Mouse (Mus musculus): ENCODE results near the gene Six1. TPM values are rescaled to one million over a fixed set of nuclear protein-coding genes. Genes with fewer than 3 reads are reported as not detected.

Six1 gene
- total RNA-seq, 1 experiment from 2014 or later: not detected

GRCm38 (mm10) chr12:72996646-72997045 is 57.0 kb downstream of the Six1 start:
- no peak for ATAC-seq (ENCODE audit: extremely low read depth, insufficient number of reproducible peaks, low FRiP score, poor library complexity, severe bottlenecking)

Other genes with a start within 250 kb of the Six1 start
- gene Six6, start 114.0 kb downstream of the Six1 start, total RNA-seq (2017): not detected in 2 replicates
- gene 4930447C04Rik, start 113.1 kb downstream of the Six1 start, total RNA-seq (2017): 0.35 TPM in 1 of 2 replicates, not detected in the other
- under 0.01 TPM in 1 of 2 replicates, not detected in the other for gene Six4, start 59.6 kb upstream of the Six1 start, total RNA-seq (2017)
- 7.3 and 8.0 TPM in 2 replicates for gene Mnat1, start 69.8 kb upstream of the Six1 start, total RNA-seq (2017)
- gene Trmt5, start 232.8 kb upstream of the Six1 start, total RNA-seq (2017): 7.9 and 12.7 TPM in 2 replicates
- gene Slc38a6, start 232.9 kb upstream of the Six1 start, total RNA-seq (2017): 6.3 and 12.1 TPM in 2 replicates

All from neutrophil, adult 5-6 weeks (primary cell).